Mouse (Mus musculus) mouse trophoblast stem cell (cell line): ENCODE results near the gene Nudt22.

ENCODE experiments used
- in situ Hi-C, 2 experiments: fragments of 300-500 bp; cut with MseI, MboI; formaldehyde crosslinking; loops; 2 replicates in 1 of 2; 3 replicates in 1 of 2; pipeline ENCODE4 v1.15.1; 2025

Gene Nudt22

DNA sequence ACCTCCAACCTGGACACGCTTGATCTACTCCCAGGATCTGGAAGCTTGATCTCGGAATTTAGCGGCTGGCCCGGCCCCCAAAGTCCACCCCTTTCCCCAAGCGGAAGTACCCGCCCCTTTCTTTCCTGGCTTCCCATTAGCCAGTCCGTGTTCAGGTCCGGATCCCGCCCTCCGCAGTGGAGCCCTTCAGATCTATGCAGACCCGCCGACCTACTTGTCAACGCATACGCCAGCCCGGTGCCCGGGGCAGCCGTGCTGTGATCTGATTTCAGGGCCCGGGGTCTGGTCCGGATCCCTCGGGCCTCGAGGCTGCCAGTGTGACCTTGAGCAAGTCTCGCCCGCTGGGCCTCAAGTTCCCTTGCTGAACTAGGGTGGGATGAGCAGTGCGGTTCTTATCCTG lies at the start of gene Nudt22, which contains the start of gene Trpt1:
TSS of gene Nudt22 (minus strand) at position 112 of the 400 bp plus-strand sequence.
TSS of gene Trpt1 (plus strand) at position 126 of the 400 bp plus-strand sequence.
- in situ Hi-C loops: no loop called here

DNA sequence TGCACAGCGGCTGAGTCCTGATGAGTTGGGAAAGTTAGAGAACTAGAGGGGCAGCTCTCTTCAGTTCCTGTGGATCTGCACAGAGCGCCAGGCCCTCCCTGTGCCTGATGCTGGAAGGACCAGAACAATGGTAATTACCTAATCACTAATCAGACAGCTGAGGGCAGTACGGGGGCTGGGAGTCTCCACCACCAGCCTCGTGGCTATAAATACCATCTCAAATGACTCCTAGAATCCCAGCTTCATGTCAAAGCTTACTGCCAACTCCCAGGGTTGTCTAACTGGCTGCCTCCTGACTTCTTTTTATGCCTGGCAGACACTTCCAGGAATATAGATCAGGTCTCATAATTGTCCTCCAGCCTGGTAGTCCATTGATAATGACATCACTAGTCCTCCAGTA lies 48.8 kb upstream of the Nudt22 start:
- in situ Hi-C loops: no loop called here

DNA sequence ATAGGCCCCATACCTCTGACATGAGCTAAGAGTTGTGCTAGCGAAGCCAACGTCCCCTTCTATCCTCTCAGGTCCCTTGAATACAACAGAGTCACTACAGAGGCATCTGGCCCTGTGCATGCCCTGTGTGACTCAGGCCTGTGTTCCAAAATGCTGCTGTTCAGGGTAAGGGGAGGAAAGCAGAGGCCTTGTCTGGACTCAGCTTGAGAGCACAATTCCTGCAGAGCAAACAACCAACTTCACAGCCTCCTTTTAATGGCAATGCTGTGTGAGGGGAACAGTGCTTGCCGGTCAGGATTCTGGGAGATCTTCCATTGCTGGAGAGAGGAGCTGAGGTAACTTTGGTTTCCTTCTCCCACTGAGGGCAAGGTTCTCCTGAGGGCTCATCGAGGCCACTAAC lies 48.4 kb upstream of the Nudt22 start:
- in situ Hi-C loops: no loop called here

DNA sequence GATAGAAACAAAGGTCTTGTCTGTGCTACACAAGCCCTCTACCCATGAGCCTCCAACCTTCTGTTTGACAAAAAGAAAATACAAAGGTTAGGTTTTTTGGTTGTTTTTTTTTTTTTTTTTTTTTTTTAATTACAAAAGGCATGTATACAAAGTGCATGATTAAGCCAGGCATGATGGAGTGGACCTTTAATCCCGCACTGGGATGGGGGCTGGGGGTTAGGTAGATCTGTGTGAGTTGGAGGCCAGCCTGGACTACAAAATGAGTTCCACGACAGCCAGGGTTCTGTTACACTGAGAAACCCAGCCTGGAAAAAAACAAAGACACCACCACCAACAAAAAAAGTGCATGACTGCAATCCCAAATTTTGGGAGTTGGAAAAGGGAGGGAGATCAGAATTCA lies 45.3 kb upstream of the Nudt22 start:
- in situ Hi-C loops: no loop called here

DNA sequence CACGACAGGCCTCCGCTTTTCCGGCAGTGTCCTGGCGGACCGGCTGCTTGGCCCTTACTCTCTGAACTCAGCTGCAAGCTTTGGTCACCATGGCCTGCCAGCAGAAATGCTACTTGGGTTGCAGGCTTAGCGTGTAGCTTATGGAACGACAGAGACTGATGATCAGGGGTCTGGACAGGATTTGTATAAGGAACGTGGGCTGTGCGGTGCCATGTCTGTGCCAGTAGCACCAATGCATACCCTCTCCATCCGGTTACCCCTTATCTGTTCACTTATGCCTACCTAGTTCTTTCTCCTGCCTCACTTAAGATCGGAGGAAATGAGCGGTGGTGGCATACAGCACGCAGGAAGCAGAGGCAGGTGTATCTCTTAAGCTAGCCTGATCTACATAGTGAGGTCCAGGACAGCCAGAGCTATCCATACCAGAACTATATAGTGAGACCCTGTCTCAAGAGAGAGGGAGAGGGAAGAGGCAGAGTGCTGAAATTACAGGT lies 44.8 kb upstream of the Nudt22 start:
- in situ Hi-C loops: no loop called here

DNA sequence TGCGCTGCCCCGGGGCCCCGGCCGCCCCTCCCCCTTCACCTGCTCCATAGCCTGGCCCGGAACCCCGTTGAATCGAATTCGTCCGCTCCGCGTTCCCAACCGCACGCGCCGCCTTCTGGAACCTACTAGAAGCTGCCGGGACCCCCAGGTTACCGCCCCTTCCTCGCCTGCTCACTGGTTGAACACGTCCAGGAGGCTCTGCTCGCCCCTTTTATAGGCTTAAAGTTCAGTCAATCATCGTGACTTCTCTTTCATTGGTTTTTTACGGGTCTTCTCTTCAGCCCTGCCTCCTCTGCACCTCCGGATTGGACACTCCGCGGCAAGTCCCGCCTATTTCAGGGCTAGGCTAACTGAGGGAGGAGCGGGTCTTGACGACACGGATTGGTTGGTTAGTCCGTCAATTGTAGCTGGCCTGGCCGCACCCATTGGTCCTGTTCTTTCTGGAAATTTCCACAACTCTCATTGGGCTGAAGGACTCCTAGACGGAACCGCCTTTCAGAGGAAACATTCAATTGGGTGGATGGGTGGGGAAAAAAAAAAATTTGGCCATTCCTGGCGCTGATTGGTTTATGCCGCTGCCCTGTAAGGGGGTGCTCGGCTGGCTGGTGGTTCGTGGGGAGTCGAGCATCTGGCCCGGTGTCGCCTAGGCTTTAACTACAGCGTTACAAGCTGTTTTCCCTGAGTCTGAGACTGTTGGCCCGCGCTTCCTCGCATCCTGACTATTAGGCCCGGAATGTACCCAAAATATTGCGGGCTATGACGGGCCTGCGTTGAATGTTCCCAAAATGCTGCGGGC lies 44.1 kb upstream of the Nudt22 start, which contains the start of gene Stip1:
TSS of gene Stip1 (minus strand) at position 127 of the 796 bp plus-strand sequence.
- in situ Hi-C loops: no loop called here

DNA sequence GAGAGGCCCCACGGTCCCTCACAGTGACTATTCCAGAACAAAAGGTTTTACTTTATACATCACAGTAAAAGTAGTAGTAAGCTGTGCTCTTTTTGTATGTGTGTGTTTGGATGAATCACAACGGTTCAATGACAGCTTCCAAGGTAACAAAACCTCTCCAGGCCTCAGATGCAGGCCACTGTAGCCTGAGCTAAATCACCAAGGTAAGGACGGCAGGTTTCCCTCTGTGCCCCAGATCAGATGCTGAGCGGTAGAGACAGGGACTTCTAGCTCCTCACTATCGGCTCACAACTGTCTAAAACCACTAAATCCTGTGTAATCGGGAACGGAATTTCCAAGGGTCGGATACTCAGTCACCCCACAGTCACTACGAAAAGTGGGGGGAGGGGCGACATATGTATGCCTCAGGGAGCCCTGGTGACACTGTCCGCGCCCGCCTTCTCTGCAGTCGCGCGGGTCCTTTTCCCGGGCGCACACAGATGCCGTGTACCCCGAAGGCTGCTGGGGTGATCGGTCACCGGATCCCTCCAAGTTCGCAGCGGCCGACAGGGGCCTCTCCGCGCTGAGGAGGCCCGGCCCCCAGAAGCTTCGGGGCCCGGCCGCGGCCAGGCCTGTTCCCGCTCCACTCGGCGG lies 43.3 kb upstream of the Nudt22 start:
- in situ Hi-C loops: no loop called here

DNA sequence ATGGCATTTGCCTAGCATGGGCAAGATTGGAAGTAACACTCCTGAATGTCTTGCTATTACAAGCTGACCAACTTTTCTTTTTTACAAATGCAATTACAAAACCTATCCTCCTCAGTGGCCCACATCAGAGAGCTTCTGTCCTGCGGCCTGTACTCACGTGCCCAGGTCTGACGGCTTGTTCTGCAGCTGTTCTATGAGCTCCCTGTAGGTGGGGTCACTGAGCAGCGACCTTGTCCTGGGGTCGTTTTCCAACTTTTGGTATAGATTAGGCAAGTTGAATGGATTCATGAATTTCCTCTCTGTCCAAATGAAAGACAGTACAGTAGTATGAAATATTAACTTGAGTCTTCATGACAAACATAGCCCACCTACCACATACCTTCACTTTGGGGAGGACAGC lies 38.1 kb upstream of the Nudt22 start:
- in situ Hi-C loops: no loop called here

DNA sequence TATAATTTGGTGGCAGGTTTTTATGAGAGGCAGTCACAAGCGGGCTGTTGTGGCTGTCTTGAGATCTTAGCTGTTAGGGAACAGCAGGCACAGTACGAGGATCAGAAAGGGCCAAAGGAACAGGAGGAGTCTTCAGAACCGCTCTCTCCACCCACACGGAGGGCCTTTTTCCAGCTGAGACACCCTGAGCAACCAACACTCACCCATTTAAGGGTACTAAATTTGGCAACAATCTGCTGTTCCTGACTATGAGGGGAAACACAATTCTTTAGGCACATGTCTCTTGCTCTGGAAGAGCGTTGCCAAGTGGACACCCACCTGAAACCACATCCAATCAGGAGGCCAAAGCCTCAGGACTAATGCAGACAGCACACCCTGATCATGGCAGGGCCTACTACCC lies 33.6 kb upstream of the Nudt22 start:
- in situ Hi-C loops: no loop called here

DNA sequence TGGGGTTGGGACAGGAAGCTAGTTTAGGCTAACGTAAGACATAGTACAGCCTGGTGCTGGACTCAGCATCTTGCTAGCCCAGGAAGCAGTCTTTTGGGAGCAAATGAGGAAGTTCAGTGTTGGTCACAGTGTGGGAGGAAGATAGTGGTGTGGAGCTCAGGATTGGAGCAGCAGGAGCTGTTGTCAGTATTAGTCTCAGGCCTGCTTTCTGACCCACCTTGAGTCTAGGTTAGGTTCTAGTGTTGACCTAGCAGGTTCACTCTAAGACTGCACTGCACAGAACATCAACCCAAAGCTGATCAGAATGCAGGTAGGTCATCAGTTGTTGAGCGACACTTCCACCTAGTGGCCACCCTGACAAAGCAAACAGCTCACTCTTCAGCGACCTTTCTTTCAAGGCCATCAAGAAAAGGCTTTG lies 24.3 kb upstream of the Nudt22 start:
- in situ Hi-C loops: no loop called here

DNA sequence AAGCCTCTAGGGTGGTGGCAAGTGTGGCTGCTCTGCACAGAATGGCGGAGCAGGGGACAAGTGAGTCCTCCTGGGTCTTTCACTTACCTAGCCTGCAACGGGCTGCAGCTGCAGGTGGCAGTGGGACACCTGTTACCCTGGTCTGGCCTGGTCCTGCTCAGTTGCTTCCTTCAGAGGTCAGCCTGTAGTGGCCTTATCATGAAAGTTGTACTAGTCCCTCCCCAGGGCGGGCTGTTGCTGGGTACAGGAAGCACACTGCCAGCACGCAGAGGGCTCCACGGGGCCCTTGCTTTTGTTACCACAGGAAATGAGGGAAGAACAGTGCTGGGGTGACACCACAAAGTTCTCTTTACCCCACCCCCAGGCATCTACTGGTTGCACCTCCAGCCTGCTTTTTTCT lies 23.3 kb upstream of the Nudt22 start, which contains the start of gene Fermt3:
TSS of gene Fermt3 (minus strand) at position 279 of the 400 bp plus-strand sequence.
- in situ Hi-C loops: no loop called here

DNA sequence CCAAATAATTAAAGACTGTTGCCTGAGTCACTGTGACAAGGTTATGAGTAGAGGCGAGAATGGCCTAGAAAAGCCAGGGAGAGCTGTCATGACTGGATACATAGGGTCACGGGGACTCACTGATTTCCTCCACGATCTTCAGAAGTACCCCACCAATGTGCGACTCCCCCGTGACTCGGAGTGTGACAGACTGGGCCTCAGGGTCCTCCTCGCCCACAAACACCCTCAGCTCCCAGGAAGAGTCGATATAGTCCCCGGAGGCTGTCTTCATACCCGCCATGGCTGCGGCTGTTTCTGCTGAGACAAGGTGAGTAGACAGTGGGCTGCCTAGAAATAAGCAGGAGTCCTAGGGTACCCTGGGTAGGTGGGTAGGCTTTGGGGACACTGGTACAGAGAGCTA lies 22.6 kb upstream of the Nudt22 start:
- in situ Hi-C loops: no loop called here

DNA sequence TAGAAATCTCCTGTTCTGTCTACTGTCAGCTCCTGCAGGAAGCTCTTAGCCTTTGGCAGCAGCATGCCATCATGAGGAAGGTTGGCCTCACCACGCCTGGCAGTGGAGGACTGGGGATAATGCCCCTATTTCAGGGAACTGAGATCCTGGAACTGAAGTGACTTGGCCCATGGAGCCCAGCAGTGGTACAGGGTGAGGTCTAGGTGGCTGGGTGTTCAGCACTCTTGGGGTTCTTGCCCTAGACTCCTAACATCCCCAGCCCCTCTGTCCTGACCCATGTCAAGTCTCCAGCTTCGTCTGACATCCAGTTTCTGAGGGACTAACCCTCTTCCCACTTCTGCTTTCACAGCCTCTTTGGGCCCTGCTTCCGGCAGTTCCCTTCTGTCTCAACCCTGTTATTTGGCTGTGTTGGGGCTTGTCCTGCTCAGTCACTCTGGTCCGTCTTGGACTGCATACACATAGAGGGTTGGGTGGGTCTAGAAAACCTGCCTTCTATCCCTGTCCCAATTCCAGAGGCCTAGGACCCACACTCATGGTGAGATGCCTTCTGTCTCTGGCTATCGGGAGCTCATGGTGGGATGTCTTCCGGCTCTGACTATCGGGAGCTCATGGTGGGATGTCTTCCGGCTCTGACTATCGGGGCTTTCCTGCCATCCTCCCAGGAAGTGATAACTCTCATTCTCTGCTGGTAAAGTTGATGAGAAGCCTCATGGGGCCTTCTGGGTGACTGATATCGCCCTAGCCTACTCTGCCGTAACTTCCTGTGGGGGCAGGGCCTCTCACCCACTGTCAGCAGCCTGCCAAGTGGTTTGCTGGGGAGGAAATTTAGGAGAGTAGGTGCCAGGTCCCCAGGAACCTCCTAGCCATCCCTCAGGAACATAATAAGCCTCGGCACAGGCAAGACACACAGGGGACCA lies 21.9 kb upstream of the Nudt22 start:
- in situ Hi-C loops: no loop called here

DNA sequence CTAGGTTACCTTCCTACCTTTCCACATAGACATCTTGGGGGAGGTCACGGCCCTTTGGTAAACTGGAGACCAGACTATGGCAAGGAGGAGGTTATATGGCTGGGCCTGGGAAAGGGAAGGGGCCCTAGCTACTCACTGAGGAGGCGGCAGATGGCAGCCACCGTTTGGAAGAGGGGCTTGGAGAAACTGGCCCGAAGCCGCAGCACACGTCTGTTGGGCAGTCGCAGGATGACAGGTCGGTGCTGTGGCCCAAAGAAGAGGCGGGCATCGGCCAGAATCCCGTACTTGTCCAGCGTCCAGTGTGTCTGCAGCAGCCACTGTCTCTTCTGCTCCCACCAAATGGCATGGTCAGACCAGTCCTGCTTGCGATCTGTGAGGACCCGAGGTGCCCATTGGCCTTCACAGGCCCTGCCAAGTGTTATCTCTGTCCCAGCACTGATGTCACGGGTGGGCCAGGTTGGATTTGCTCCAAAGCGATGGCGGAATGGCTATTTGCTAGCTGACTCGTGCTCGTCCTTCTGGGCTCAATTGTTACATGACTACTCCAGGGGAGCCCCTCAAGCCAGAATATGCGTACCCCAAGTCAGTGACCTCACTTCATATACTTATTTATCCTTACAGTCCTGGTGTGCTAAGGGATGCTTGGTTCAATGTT lies 18.7 kb upstream of the Nudt22 start:
- in situ Hi-C loops: no loop called here

DNA sequence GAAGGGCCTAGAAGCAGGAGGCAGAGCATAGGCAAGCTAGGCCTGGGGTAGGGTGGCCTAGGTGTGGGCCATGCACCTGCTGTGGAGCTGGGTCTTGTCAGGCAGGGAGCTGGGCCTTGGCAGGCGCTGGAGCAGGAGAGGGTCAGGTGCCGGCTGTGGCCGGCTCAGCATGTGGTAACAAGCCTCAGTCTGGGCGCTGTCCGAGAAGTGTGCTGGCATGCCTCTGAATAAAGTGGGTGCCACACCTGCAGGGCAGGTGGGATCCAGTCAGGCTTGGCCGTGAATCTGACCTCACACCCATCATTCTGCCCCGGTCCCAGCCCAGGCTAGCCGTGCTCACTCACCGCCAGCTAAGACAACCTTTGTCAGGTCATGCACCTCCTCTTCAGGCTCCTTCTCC lies 18.1 kb upstream of the Nudt22 start:
- in situ Hi-C loops: no loop called here

DNA sequence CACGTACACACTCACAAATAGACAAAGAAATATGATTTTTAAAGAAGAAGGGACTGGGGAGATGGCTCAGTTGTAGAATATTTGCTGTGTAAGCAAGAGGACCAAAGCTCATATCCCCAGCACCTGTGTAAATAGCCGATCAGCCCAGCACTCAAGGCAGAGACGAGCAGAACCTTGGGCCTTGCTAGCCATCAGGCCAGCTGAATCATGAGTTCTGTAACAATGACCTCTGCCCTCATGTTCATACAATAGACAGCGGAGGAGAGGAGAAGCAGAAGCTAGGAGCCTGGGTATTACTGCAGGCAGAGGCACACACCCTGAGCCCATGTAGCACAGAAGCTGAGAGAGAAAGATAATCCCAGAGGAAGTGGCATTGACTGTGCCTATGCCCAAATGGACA lies 16.5 kb upstream of the Nudt22 start:
- in situ Hi-C loops: no loop called here

DNA sequence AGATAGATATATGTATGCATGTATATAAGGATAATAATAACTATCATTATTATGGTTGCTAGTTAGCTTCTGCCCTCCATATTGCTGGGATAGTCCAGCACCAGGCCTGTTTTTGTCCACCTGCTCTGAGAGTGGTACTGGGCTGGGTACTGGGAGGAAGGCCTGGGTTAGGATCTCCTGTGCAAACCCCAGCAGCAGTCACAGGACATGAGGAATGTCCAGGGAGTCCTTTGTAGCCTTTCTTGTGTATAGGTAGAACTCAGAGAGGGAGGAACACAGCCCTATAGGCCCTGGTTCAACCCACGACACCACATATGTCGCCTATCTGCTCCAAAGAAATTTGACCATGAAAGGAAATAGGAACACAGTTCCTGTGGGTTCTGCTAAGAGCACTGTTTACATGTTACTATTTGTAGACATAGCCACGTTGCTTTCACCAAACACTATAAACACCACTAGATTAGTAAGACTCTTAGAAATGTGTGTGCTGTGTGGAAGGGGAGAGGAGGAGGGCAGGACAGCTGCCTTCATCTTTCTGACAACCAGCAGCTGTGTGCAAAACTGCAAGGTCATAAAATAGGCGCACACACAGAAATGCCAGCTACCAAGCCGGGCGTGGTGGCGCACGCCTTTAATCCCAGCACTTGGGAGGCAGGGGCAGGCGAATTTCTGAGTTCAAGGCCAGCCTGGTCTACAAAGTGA lies 11.1 kb upstream of the Nudt22 start:
- in situ Hi-C loops: no loop called here

DNA sequence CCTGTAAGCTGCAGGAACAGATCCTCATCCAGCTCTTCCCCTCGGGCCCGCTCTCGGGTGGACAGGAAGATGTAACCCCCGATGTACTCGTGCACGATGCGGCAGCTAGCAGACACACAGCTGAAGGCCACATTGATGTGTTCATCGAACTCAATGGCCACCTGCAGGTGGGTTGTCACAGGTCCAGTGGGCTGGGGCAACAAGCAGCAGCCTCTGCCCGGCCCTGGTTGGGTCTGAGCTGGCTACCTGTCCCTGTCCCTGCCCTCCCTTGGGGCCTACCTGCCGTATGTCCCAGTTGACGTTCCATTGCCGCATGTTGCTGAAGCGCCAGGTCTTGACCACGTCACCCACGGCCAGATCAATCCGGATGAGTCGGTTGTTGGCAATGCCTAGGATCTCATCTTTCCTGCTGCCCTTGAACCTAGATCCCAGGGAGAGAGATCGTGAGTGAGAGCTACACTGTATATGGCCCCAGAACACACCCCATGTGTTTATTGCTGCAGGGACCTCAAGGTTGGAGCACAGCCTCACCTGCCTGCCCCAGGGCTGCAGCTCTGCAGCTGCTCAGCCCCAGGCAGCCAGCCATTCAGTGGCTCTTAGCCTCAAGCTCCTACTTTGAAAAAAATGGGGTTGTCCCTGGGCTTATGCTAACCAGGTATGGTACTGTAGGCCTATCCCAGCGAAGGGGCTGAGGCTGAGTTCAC lies 3.6 kb upstream of the Nudt22 start:
- in situ Hi-C loops: no loop called here

DNA sequence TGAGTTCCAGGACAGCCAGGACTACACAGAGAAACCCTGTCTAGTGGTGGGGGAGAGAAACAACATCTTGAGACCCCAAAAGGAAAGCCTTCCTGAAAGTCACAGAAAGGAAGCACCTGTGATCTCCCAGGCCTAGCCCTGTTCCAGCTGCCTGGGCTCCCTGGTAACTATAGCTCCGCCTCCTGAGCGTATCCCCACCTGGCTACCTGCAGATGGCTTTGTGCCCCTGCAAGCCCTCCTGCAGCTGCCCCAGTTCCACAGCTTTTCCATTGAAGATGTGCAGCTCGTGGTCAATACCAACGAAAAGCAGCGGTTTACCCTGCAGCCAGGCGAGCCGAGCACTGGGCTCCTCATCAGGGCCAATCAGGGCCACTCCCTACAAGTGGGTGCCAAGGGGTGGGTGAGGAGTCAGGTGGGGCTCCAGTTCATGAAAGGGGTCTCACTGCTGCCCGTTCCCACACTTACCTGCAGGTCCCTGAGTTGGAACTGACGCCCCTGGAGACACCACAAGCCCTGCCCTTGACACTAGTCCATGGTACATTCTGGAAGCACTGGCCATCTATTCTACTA lies 1.9 kb upstream of the Nudt22 start:
- in situ Hi-C loops: no loop called here
